8 mouse cellular contexts compared by ENCODE assay signal in genomic region chr10:30199501-30199900, GRCm38 (mm10). TPM values are rescaled to one million over a fixed set of nuclear protein-coding genes. Genes with fewer than 3 reads are reported as not detected.
DNase-seq lines count a peak whose midpoint lies in the region; ATAC-seq lines count a peak whose summit lies in the region.

No protein-coding gene starts in this region.

- 64% methylated on average over 5 of the region's 5 CpGs for whole genome bisulfite sequencing in embryonic facial prominence, embryonic 11.5 days
- 57% methylated on average over 5 of the region's 5 CpGs for WGBS in limb, embryonic 11.5 days

- no peaks in the 10 kb centered on the region for H3K9me3 ChIP-seq in embryonic facial prominence, embryonic 11.5 days (replicated peaks; ENCODE audit: control insufficient read depth, low read length)
- H3K9me3 ChIP-seq in limb, embryonic 11.5 days (ENCODE audit: control insufficient read depth, low read length) = no peaks in the 10 kb centered on the region

- H3K4me3 ChIP-seq in embryonic facial prominence, embryonic 11.5 days (ENCODE audit: low read depth, low read length) = peak overlapping the region; percentile 82
- H3K4me3 ChIP-seq in limb, embryonic 11.5 days (ENCODE audit: low read depth, low read length) = peak overlapping the region; percentile 92

- peak; percentile 14 for DNase-seq in thymus, postnatal 0 days (ENCODE audit: low spot score)
- no peak for DNase-seq in thymus, postnatal 25 days
- peak; percentile 3 for DNase-seq in embryonic facial prominence, embryonic 11.5 days (ENCODE audit: low spot score)
- no peak for DNase-seq in limb, embryonic 11.5 days (ENCODE audit: low spot score)
- peak; percentile 7 for DNase-seq in retina, embryonic 14.5 days (ENCODE audit: low spot score)
- DNase-seq in layer of hippocampus, postnatal 10 days (ENCODE audit: low spot score in 2 of 2) = no peak
- no peak for DNase-seq in spleen, adult 18-20 months
- no peak for DNase-seq in spleen, postnatal 36 days (ENCODE audit: low spot score in 2 of 2)

- no peaks in the 10 kb centered on the region for H3K27me3 ChIP-seq in embryonic facial prominence, embryonic 11.5 days (ENCODE audit: control insufficient read depth, insufficient read depth, low read length)
- H3K27me3 ChIP-seq in limb, embryonic 11.5 days (ENCODE audit: control insufficient read depth, insufficient read depth, low read length) = no peaks in the 10 kb centered on the region

- no peak for ATAC-seq in embryonic facial prominence, embryonic 11.5 days (replicated peaks; ENCODE audit: insufficient number of reproducible peaks, low FRiP score, low TSS enrichment, low read depth)
- ATAC-seq in limb, embryonic 11.5 days (ENCODE audit: insufficient number of reproducible peaks, low FRiP score, low TSS enrichment, low read depth) = no peak

- H3K27ac ChIP-seq in embryonic facial prominence, embryonic 11.5 days (replicated peaks; ENCODE audit: low read depth, low read length) = no peak overlapping the region
- no peak overlapping the region for H3K27ac ChIP-seq in limb, embryonic 11.5 days (replicated peaks; ENCODE audit: low read depth, low read length)

- peak overlapping the region; percentile 56 for H3K4me2 ChIP-seq in embryonic facial prominence, embryonic 11.5 days (ENCODE audit: low read depth, low read length)
- peak overlapping the region; percentile 61 for H3K4me2 ChIP-seq in limb, embryonic 11.5 days (ENCODE audit: low read depth, severe bottlenecking)

- H3K36me3 ChIP-seq in embryonic facial prominence, embryonic 11.5 days (replicated peaks; ENCODE audit: control insufficient read depth, insufficient read depth, low read depth, low read length) = no peaks in the 10 kb centered on the region
- H3K36me3 ChIP-seq in limb, embryonic 11.5 days (ENCODE audit: control insufficient read depth, insufficient read depth, low read length) = no peaks in the 10 kb centered on the region

- H3K4me1 ChIP-seq in embryonic facial prominence, embryonic 11.5 days (ENCODE audit: control insufficient read depth, insufficient read depth, low read length) = no peaks in the 10 kb centered on the region; the same call in 1 of the 2 replicates
- peaks cover 4% of the 10 kb centered on the region; the same call in 1 of the 2 replicates for H3K4me1 ChIP-seq in limb, embryonic 11.5 days (ENCODE audit: control insufficient read depth, insufficient read depth, low read length)

- no peak overlapping the region for H3K9ac ChIP-seq in embryonic facial prominence, embryonic 11.5 days (replicated peaks; ENCODE audit: low read length)
- H3K9ac ChIP-seq in limb, embryonic 11.5 days (ENCODE audit: low read length) = peak overlapping the region; percentile 13; the same call in 1 of the 2 replicates

RNA-seq across cellular contexts. Expression of gene Cenpw, which starts 0.9 kb away (rescaled TPM):
- polyA plus RNA-seq in thymus, postnatal 0 days (2015; fragmentation: Nextera tagmentation; extraction: Ambion mirVana) = 47.3 and 48.4 TPM in 2 replicates
- polyA plus RNA-seq in embryonic facial prominence, embryonic 11.5 days (2014; fragmentation: Nextera tagmentation; extraction: Ambion mirVana) = 59.4 and 60.8 TPM in 2 replicates
- 70.9 and 73.0 TPM in 2 replicates for polyA plus RNA-seq in limb, embryonic 11.5 days (2014; fragmentation: Nextera tagmentation; extraction: Ambion mirVana)
- 1 to 10 TPM; 4.0 to 4.5 TPM for total RNA-seq in layer of hippocampus, postnatal 10 days (2021)

Comparison
In these comparisons a context has a peak if more than half of its experiments do, and no peak if none do; other contexts are left out.
1. DNase-seq: peak in thymus, postnatal 0 days (single experiment), embryonic facial prominence, embryonic 11.5 days (single experiment) and retina, embryonic 14.5 days (single experiment); none in thymus, postnatal 25 days (single experiment), limb, embryonic 11.5 days (single experiment), layer of hippocampus, postnatal 10 days (0 of 2), spleen, adult 18-20 months (0 of 2) and spleen, postnatal 36 days (0 of 2).